Mouse (Mus musculus): ENCODE data around the gene Ndufs3. TPM values are rescaled to one million over a fixed set of nuclear protein-coding genes. Genes with fewer than 3 reads are reported as not detected.
"Not testable (repeated sequence)": the region's sequence is repeated elsewhere in the genome, so short reads cannot be mapped to it uniquely, and the experiment has no call there.

The Ndufs3 gene
- polyA plus RNA-seq, 1 experiment from 2014 or later, result 216 TPM

GRCm38 (mm10) chr2:90921178-90921577 is 16.6 kb upstream of the Ndufs3 start:
- H3K27ac ChIP-seq, result no peak overlapping the region
- no peak for DNase-seq (ENCODE audit: low spot score)
- no peaks in the 10 kb centered on the region for H3K27me3 ChIP-seq (ENCODE audit: low read depth, poor library complexity, severe bottlenecking)
- no peaks in the 10 kb centered on the region for H3K36me3 ChIP-seq
- peaks cover 20% of the 10 kb centered on the region for H3K4me1 ChIP-seq
- no peak overlapping the region for H3K4me3 ChIP-seq
- H3K9me3 ChIP-seq (replicated peaks), result no peaks in the 10 kb centered on the region
- 94% methylated on average over 1 of the region's 1 CpGs for WGBS

- peaks cover 29% of the 10 kb centered on the region for H3K4me1 ChIP-seq
- H3K4me3 ChIP-seq, result peak overlapping the region; percentile 81
- peaks cover 27% of the 10 kb centered on the region for H3K36me3 ChIP-seq
- no peaks in the 10 kb centered on the region for H3K27me3 ChIP-seq (ENCODE audit: low read depth, poor library complexity, severe bottlenecking)
- DNase-seq (ENCODE audit: low spot score), result no peak
- H3K9me3 ChIP-seq (replicated peaks), result no peaks in the 10 kb centered on the region
- peak overlapping the region; percentile 95 for H3K27ac ChIP-seq
- 12% methylated on average over 16 of the region's 16 CpGs for WGBS
Measured at GRCm38 (mm10) chr2:90917999-90918698, 13.5 kb upstream of the Ndufs3 start.

- H3K4me1 ChIP-seq, result peaks cover 29% of the 10 kb centered on the region
- under 1% methylated on average over 73 of the region's 73 CpGs for WGBS
- no peaks in the 10 kb centered on the region for H3K27me3 ChIP-seq (ENCODE audit: low read depth, poor library complexity, severe bottlenecking)
- H3K27ac ChIP-seq, result peak overlapping the region; percentile 95
- peaks cover 35% of the 10 kb centered on the region for H3K36me3 ChIP-seq
- H3K4me3 ChIP-seq, result peak overlapping the region; percentile 81
- no peaks in the 10 kb centered on the region for H3K9me3 ChIP-seq (replicated peaks)
- DNase-seq (ENCODE audit: low spot score), result peak; percentile 84
Measured at GRCm38 (mm10) chr2:90917233-90917998, 12.8 kb upstream of the Ndufs3 start.

GRCm38 (mm10) chr2:90916560-90917232 is 12.1 kb upstream of the Ndufs3 start:
- no peaks in the 10 kb centered on the region for H3K9me3 ChIP-seq (replicated peaks)
- WGBS, result 38% methylated on average over 7 of the region's 7 CpGs
- no peaks in the 10 kb centered on the region for H3K27me3 ChIP-seq (ENCODE audit: low read depth, poor library complexity, severe bottlenecking)
- DNase-seq (ENCODE audit: low spot score), result no peak
- H3K4me1 ChIP-seq, result peaks cover 29% of the 10 kb centered on the region
- peak overlapping the region; percentile 81 for H3K4me3 ChIP-seq
- peak overlapping the region; percentile 95 for H3K27ac ChIP-seq
- H3K36me3 ChIP-seq, result peaks cover 40% of the 10 kb centered on the region

- H3K9me3 ChIP-seq (replicated peaks), result no peaks in the 10 kb centered on the region
- no peaks in the 10 kb centered on the region for H3K27me3 ChIP-seq (ENCODE audit: low read depth, poor library complexity, severe bottlenecking)
- no peak overlapping the region for H3K4me3 ChIP-seq
- peaks cover 29% of the 10 kb centered on the region for H3K4me1 ChIP-seq
- no peak overlapping the region for H3K27ac ChIP-seq
- WGBS, result 87% methylated on average over 1 of the region's 1 CpGs
- no peak for DNase-seq (ENCODE audit: low spot score)
- peaks cover 52% of the 10 kb centered on the region for H3K36me3 ChIP-seq
Measured at GRCm38 (mm10) chr2:90915516-90915915, 10.9 kb upstream of the Ndufs3 start.

GRCm38 (mm10) chr2:90913671-90914070 is 9.0 kb upstream of the Ndufs3 start:
- Histone ChIP-seq H3K27me3 (ENCODE audit: low read depth, poor library complexity, severe bottlenecking) (no peaks in the 10 kb centered on the region), H3K36me3 (peaks cover 70% of the 10 kb centered on the region), H3K9me3 (replicated peaks) (no peaks in the 10 kb centered on the region), H3K4me3 (no peak overlapping the region), H3K27ac (no peak overlapping the region), H3K4me1 (peaks cover 29% of the 10 kb centered on the region)
- DNase-seq (ENCODE audit: low spot score), result no peak
- whole genome bisulfite sequencing, result 94% methylated on average over 2 of the region's 2 CpGs

- H3K4me3 ChIP-seq, result no peak overlapping the region
- WGBS, result 89% methylated on average over 1 of the region's 1 CpGs
- no peak for DNase-seq (ENCODE audit: low spot score)
- H3K9me3 ChIP-seq (replicated peaks), result no peaks in the 10 kb centered on the region
- H3K27ac ChIP-seq, result no peak overlapping the region
- no peaks in the 10 kb centered on the region for H3K27me3 ChIP-seq (ENCODE audit: low read depth, poor library complexity, severe bottlenecking)
- peaks cover 18% of the 10 kb centered on the region for H3K4me1 ChIP-seq
- H3K36me3 ChIP-seq, result peaks cover 90% of the 10 kb centered on the region
Measured at GRCm38 (mm10) chr2:90911668-90912067, 7.0 kb upstream of the Ndufs3 start.

GRCm38 (mm10) chr2:90910861-90911260 is 6.2 kb upstream of the Ndufs3 start:
- H3K4me3 ChIP-seq, result no peak overlapping the region
- peaks cover 95% of the 10 kb centered on the region for H3K36me3 ChIP-seq
- no peaks in the 10 kb centered on the region for H3K27me3 ChIP-seq (ENCODE audit: low read depth, poor library complexity, severe bottlenecking)
- 90% methylated on average over 1 of the region's 1 CpGs for WGBS
- no peak overlapping the region for H3K27ac ChIP-seq
- no peaks in the 10 kb centered on the region for H3K9me3 ChIP-seq (replicated peaks)
- peaks cover 13% of the 10 kb centered on the region for H3K4me1 ChIP-seq
- DNase-seq (ENCODE audit: low spot score), result no peak

GRCm38 (mm10) chr2:90906721-90907120 is 2.1 kb upstream of the Ndufs3 start:
- Histone ChIP-seq H3K4me1 (peaks cover 21% of the 10 kb centered on the region), H3K9me3 (replicated peaks) (no peaks in the 10 kb centered on the region), H3K4me3 (no peak overlapping the region), H3K27ac (no peak overlapping the region), H3K27me3 (ENCODE audit: low read depth, poor library complexity, severe bottlenecking) (no peaks in the 10 kb centered on the region), H3K36me3 (peaks cover 73% of the 10 kb centered on the region)
- WGBS, result 94% methylated on average over 2 of the region's 2 CpGs
- DNase-seq (ENCODE audit: low spot score), result no peak

GRCm38 (mm10) chr2:90904856-90905224 is 213 bp upstream of the Ndufs3 start:
- Histone ChIP-seq H3K27ac (peak overlapping the region; percentile 94), H3K4me1 (peaks cover 21% of the 10 kb centered on the region), H3K4me3 (peak overlapping the region; percentile 82), H3K36me3 (peaks cover 71% of the 10 kb centered on the region), H3K27me3 (ENCODE audit: low read depth, poor library complexity, severe bottlenecking) (no peaks in the 10 kb centered on the region), H3K9me3 (replicated peaks) (no peaks in the 10 kb centered on the region)
- DNase-seq (ENCODE audit: low spot score), result no peak
- WGBS, result under 1% methylated on average over 21 of the region's 21 CpGs

GRCm38 (mm10) chr2:90903398-90903797 is 1.2 kb downstream of the Ndufs3 start:
- no peak for DNase-seq (ENCODE audit: low spot score)
- peak overlapping the region; percentile 94; the same call in 1 of the 2 replicates for H3K27ac ChIP-seq
- 88% methylated on average over 2 of the region's 2 CpGs for WGBS
- peaks cover 71% of the 10 kb centered on the region for H3K36me3 ChIP-seq
- peaks cover 21% of the 10 kb centered on the region for H3K4me1 ChIP-seq
- H3K9me3 ChIP-seq (replicated peaks), result no peaks in the 10 kb centered on the region
- H3K27me3 ChIP-seq (ENCODE audit: low read depth, poor library complexity, severe bottlenecking), result no peaks in the 10 kb centered on the region
- H3K4me3 ChIP-seq, result peak overlapping the region; percentile 82

GRCm38 (mm10) chr2:90894299-90894677 is 10.3 kb downstream of the Ndufs3 start:
- not testable (repeated sequence) for H3K9me3 ChIP-seq (replicated peaks); DNase-seq (ENCODE audit: low spot score); H3K27ac ChIP-seq; H3K4me3 ChIP-seq
- Histone ChIP-seq H3K36me3 (peaks cover 75% of the 10 kb centered on the region), H3K4me1 (peaks cover 12% of the 10 kb centered on the region), H3K27me3 (ENCODE audit: low read depth, poor library complexity, severe bottlenecking) (peaks cover 27% of the 10 kb centered on the region)
- WGBS, result 96% methylated on average over 3 of the region's 3 CpGs

Data from limb, embryonic 10.5 days (tissue).